In genomic region chr2:68409640-68410215, GRCm38 (mm10) we compare ENCODE assay signal across 11 mouse cellular contexts.
DNase-seq lines count a peak whose midpoint lies in the region; ATAC-seq and TF ChIP-seq lines count a peak whose summit lies in the region.
"Had no signal": no experiment of that assay in that cellular context is flagged by ENCODE, and none has a peak within 500 bp of the region (broad histone marks: within the 10 kb centered on the region; RNA-seq: fewer than 3 reads in every experiment).

No protein-coding gene starts in this region.

- 59% methylated on average over 12 of the region's 12 CpGs for WGBS in kidney, embryonic 14.5 days
- 80% methylated on average over 12 of the region's 12 CpGs for WGBS in midbrain, embryonic 14.5 days

- peak; percentile 7; the same call in 1 of the 2 replicates for ATAC-seq in kidney, embryonic 14.5 days (ENCODE audit: low FRiP score, low TSS enrichment)
- 0 out of 2 replicates have a peak, but pooled peaks have one; percentile 28 for ATAC-seq in midbrain, embryonic 14.5 days (ENCODE audit: low FRiP score, low TSS enrichment)

- no peaks in the 10 kb centered on the region for H3K9me3 ChIP-seq in kidney, embryonic 14.5 days (ENCODE audit: control insufficient read depth, low read length)
- no peaks in the 10 kb centered on the region for H3K9me3 ChIP-seq in midbrain, embryonic 14.5 days (ENCODE audit: control insufficient read depth, low read length)
- H3K9me3 ChIP-seq: liver, embryonic 13.5 days had no signal

- H3K27me3 ChIP-seq in kidney, embryonic 14.5 days (ENCODE audit: control insufficient read depth, insufficient read depth, low read length): no peaks in the 10 kb centered on the region
- H3K27me3 ChIP-seq in midbrain, embryonic 14.5 days (ENCODE audit: control insufficient read depth, insufficient read depth, low read length): no peaks in the 10 kb centered on the region
- H3K27me3 ChIP-seq: liver, embryonic 13.5 days had no signal

- TF ChIP-seq POLR2A in brain, embryonic 14.5 days (IDR thresholded peaks at IDR 0.05; ENCODE audit: borderline replicate concordance, extremely low read depth, insufficient read depth, insufficient read length, poor library complexity, severe bottlenecking): no peak

- H3K27ac ChIP-seq in kidney, embryonic 14.5 days (ENCODE audit: low read depth, low read length): no peak overlapping the region
- no peak overlapping the region for H3K27ac ChIP-seq in midbrain, embryonic 14.5 days (replicated peaks; ENCODE audit: low read depth, low read length)
- H3K27ac ChIP-seq: liver, embryonic 13.5 days had no signal

- no peak overlapping the region for H3K4me3 ChIP-seq in kidney, embryonic 14.5 days (ENCODE audit: low read length)
- H3K4me3 ChIP-seq in midbrain, embryonic 14.5 days (replicated peaks; ENCODE audit: low read depth, low read length): no peak overlapping the region
- H3K4me3 ChIP-seq: liver, embryonic 13.5 days had no signal

- no peak for DNase-seq in kidney, adult 11 months
- peak; percentile 16 for DNase-seq in R1 (ENCODE audit: low read depth, low spot score)
- DNase-seq in brain, embryonic 14.5 days (ENCODE audit: low read depth): peak; percentile 64
- peak; percentile 57 for DNase-seq in midbrain, embryonic 14.5 days
- DNase-seq in urinary bladder, postnatal 25 days (ENCODE audit: low spot score): no peak
- no peak for DNase-seq in testis, postnatal 10 days (ENCODE audit: low spot score)
- DNase-seq: cerebellum, adult 18-20 months; kidney, postnatal 36 days; liver, embryonic 13.5 days; thymus, postnatal 4 days had no signal

- H3K36me3 ChIP-seq in kidney, embryonic 14.5 days (ENCODE audit: control insufficient read depth, insufficient read depth, low read length): no peaks in the 10 kb centered on the region
- H3K36me3 ChIP-seq in midbrain, embryonic 14.5 days (ENCODE audit: control insufficient read depth, insufficient read depth, low read length): no peaks in the 10 kb centered on the region
- H3K36me3 ChIP-seq: liver, embryonic 13.5 days had no signal

- no peak overlapping the region for H3K9ac ChIP-seq in kidney, embryonic 14.5 days (ENCODE audit: low read depth, low read length)
- H3K9ac ChIP-seq in midbrain, embryonic 14.5 days (replicated peaks; ENCODE audit: low read length): no peak overlapping the region
- H3K9ac ChIP-seq: liver, embryonic 13.5 days had no signal

- no peak for TF ChIP-seq CTCF in brain, embryonic 14.5 days (IDR thresholded peaks at IDR 0.05; ENCODE audit: borderline replicate concordance, extremely low read depth, insufficient read depth, insufficient read length)

- H3K4me2 ChIP-seq in kidney, embryonic 14.5 days (replicated peaks; ENCODE audit: low read depth, low read length): no peak overlapping the region
- no peak overlapping the region for H3K4me2 ChIP-seq in midbrain, embryonic 14.5 days (ENCODE audit: low read length)
- H3K4me2 ChIP-seq: liver, embryonic 13.5 days had no signal

- peaks cover 52% of the 10 kb centered on the region for H3K4me1 ChIP-seq in kidney, embryonic 14.5 days (ENCODE audit: control insufficient read depth, insufficient read depth, low read length)
- H3K4me1 ChIP-seq in midbrain, embryonic 14.5 days (ENCODE audit: control insufficient read depth, insufficient read depth, low read length): peaks cover 35% of the 10 kb centered on the region

Comparison
In these comparisons a context has a peak if more than half of its experiments do, and no peak if none do; other contexts are left out.
1. DNase-seq: peak in R1 (single experiment), brain, embryonic 14.5 days (single experiment) and midbrain, embryonic 14.5 days (single experiment); none in kidney, adult 11 months (single experiment), urinary bladder, postnatal 25 days (single experiment) and testis, postnatal 10 days (single experiment).